Mouse (Mus musculus) thymus, adult 2 months (tissue): ENCODE data around the gene Taf8.

ENCODE experiments used
- CTCF ChIP-seq: fragments of 200-500 bp; IDR thresholded peaks from 2 replicates; pipeline ENCODE4 v1.5.1; 2012; ENCODE audit warnings: mild to moderate bottlenecking, control low read depth, low read length, moderate library complexity, borderline replicate concordance; ENCODE audit not compliant: control insufficient read depth, poor library complexity, insufficient read depth; ENCODE audit errors: extremely low read depth
- POLR2A ChIP-seq: fragments of 200-500 bp; IDR thresholded peaks from 2 replicates; pipeline ENCODE4 v1.6.1; 2012; ENCODE audit warnings: mild to moderate bottlenecking, low read length, control low read depth, moderate library complexity; ENCODE audit not compliant: control insufficient read depth, poor library complexity, insufficient read depth; ENCODE audit errors: extremely low read depth

DNA sequence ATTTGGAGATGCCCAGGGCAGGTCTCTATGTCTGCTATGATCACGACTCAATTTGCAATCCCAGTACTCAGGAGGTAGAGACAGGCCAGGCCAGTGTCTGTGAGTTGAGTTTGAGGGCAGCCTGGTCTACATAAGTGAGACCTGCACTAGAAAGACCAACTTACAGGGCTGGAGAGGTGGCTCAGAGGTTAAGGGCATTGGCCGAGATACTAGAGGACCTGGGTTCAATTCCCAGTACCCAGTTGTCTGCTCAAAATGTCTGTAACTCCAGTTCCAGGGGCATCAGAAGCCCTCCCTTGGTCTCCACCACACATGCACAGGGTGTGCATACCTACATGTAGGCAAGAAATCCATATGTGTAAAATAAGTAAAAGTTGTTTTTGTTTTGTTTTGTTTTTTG lies 5.4 kb upstream of the Taf8 start:
- TF ChIP-seq POLR2A (no peak), CTCF (no peak)
